Mouse (Mus musculus) intestine, postnatal 0 days (tissue): ENCODE data around the gene Trap1. TPM values are rescaled to one million over a fixed set of nuclear protein-coding genes. Genes with fewer than 3 reads are reported as not detected.
"Not testable (repeated sequence)": the region's sequence is repeated elsewhere in the genome, so short reads cannot be mapped to it uniquely, and the experiment has no call there.

Experiments
- ATAC-seq: fragments of 200-750 bp; cut with Nextera tagmentation; 2 replicates; pipeline ENCODE4 v1.8.0; 2017; ENCODE audit warnings: mild to moderate bottlenecking, moderate TSS enrichment, moderate library complexity
- H3K27ac ChIP-seq: fragments of 300-500 bp; sonication (generic); 2 replicates; pipeline ENCODE4 v1.5.1; 2014; ENCODE audit warnings: mild to moderate bottlenecking, low read depth, low read length, moderate library complexity
- H3K27me3 ChIP-seq: fragments of 300-500 bp; sonication (generic); replicated peaks from 2 replicates; pipeline ENCODE4 v1.6.1; 2014; ENCODE audit warnings: low read length, mixed read lengths; ENCODE audit not compliant: control insufficient read depth, insufficient read depth
- H3K36me3 ChIP-seq: fragments of 300-500 bp; sonication (generic); 2 replicates; pipeline ENCODE4 v1.6.1; 2014; ENCODE audit warnings: mild to moderate bottlenecking, moderate library complexity; ENCODE audit not compliant: control insufficient read depth, insufficient read depth
- H3K4me1 ChIP-seq: fragments of 300-500 bp; sonication (generic); replicated peaks from 2 replicates; pipeline ENCODE4 v1.6.1; 2014; ENCODE audit warnings: antibody characterized with exemption, low read length, mixed read lengths; ENCODE audit not compliant: control insufficient read depth, insufficient read depth
- H3K4me2 ChIP-seq: fragments of 300-500 bp; sonication (generic); replicated peaks from 2 replicates; pipeline ENCODE4 v1.6.1; 2014; ENCODE audit warnings: low read depth, mild to moderate bottlenecking, moderate library complexity
- H3K4me3 ChIP-seq: fragments of 300-500 bp; sonication (generic); 2 replicates; pipeline ENCODE4 v1.5.1; 2014; ENCODE audit warnings: low read depth, low read length
- H3K9ac ChIP-seq: fragments of 300-500 bp; sonication (generic); 2 replicates; pipeline ENCODE4 v1.6.1; 2014; ENCODE audit warnings: mild to moderate bottlenecking, low read depth, low read length
- H3K9me3 ChIP-seq: fragments of 300-500 bp; sonication (generic); 2 replicates; pipeline ENCODE4 v1.6.1; 2016; ENCODE audit warnings: mixed run types; ENCODE audit not compliant: control insufficient read depth
- CTCF ChIP-seq: sonication (generic); IDR thresholded peaks from 2 replicates; pipeline ENCODE4 v1.5.1; 2016; ENCODE audit warnings: low read depth, mild to moderate bottlenecking, control low read depth, antibody characterized with exemption, moderate library complexity
- WGBS: fragments of 180-500 bp; shearing (Covaris S2); extraction: QIAGEN DNeasy Blood & Tissue Kit; methylation state at CpG from one replicate; pipeline ENCODE4 v1.1.7; 2014; 5-methylcytosine and 5-hydroxymethylcytosine counted together
- polyA plus RNA-seq: library from polyadenylated mRNA; unstranded; fragments of >200 nt; fragmentation: Nextera tagmentation; extraction: Ambion mirVana; gene quantifications from 2 replicates; pipeline ENCODE4 v1.2.1, GENCODE M21; 2015

Trap1 gene
- polyA plus RNA-seq, 1 experiment from 2014 or later: 35.3 TPM

DNA sequence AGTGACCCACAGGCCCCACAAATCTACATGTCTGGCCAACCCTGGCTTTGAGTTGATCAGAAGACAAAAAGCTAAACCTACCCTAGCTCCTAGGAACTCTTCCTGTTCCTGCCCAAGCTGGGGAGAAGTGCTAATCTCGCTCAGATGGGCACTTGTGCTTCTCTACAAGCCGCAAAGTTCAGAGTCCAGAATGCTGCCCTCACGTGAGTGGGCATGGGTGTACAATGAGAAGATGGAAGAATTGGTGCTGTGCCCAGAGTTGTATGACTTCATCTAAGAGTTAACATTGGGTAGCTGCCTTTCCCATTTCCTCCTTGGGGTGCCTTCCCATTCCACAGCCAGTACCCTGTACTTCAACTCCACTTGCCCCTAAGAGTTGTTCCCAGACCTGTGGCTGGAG is 50.4 kb downstream of the Trap1 start:
- WGBS: 61% methylated on average over 3 of the region's 3 CpGs
- no peaks in the 10 kb centered on the region for H3K4me1 ChIP-seq
- ATAC-seq: no peak
- no peaks in the 10 kb centered on the region for H3K36me3 ChIP-seq
- TF ChIP-seq CTCF: no peak
- H3K4me2 ChIP-seq: no peak overlapping the region
- H3K9ac ChIP-seq: no peak overlapping the region
- H3K4me3 ChIP-seq: no peak overlapping the region
- H3K27me3 ChIP-seq: no peaks in the 10 kb centered on the region
- H3K9me3 ChIP-seq: no peaks in the 10 kb centered on the region
- no peak overlapping the region for H3K27ac ChIP-seq

DNA sequence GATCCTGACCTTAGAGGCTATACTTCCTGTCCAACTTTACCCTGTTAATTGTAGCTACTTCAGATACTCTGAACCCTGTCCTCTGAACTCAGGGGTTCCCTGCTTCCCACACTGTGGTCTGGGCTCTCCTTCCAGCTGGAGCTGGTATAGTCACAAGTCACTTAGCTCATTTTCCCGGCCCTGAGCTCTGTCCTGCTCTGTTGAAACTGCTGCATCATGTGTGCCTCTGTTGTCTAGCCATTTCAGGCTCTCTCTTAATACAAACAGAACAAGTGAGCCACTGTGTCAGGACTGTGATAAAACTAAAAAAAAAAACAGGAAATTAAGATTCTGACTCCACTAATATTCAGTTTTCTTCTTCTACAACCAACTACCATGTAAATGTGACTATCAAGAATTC is 51.0 kb downstream of the Trap1 start:
- H3K4me2 ChIP-seq: no peak overlapping the region
- H3K9ac ChIP-seq: no peak overlapping the region
- H3K4me3 ChIP-seq: no peak overlapping the region
- no peaks in the 10 kb centered on the region for H3K4me1 ChIP-seq
- ATAC-seq: peak; percentile 59; the same call in 1 of the 2 replicates
- no peaks in the 10 kb centered on the region for H3K36me3 ChIP-seq
- H3K27ac ChIP-seq: no peak overlapping the region
- TF ChIP-seq CTCF: no peak
- H3K27me3 ChIP-seq: no peaks in the 10 kb centered on the region
- H3K9me3 ChIP-seq: no peaks in the 10 kb centered on the region
- 21% methylated on average over 1 of the region's 1 CpGs for WGBS

DNA sequence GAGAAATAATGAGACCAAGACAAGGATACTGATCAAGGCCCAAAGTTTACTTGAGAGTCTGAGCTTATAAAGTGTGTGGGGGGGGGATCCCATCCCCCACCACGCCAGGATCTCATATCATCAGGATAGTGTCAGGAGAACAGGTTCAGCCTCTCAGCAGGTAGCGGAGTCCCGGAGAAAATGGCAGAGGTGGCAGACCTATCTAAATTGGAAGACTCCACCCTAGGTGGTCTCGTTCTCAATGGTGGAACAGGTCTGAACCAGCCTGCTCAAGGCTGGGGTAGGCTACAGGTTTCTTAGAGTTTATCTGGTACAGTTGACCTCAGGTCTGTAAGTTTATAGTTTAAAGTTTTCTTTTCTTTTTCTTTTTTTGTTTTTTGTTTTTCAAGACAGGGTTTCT is 54.9 kb downstream of the Trap1 start:
- Histone ChIP-seq H3K9me3 (no peaks in the 10 kb centered on the region), H3K9ac (no peak overlapping the region), H3K4me1 (no peaks in the 10 kb centered on the region), H3K27ac (no peak overlapping the region), H3K4me2 (no peak overlapping the region), H3K27me3 (no peaks in the 10 kb centered on the region), H3K4me3 (no peak overlapping the region), H3K36me3 (no peaks in the 10 kb centered on the region)
- no peak for ATAC-seq
- no peak for TF ChIP-seq CTCF
- WGBS: 76% methylated on average over 4 of the region's 4 CpGs

DNA sequence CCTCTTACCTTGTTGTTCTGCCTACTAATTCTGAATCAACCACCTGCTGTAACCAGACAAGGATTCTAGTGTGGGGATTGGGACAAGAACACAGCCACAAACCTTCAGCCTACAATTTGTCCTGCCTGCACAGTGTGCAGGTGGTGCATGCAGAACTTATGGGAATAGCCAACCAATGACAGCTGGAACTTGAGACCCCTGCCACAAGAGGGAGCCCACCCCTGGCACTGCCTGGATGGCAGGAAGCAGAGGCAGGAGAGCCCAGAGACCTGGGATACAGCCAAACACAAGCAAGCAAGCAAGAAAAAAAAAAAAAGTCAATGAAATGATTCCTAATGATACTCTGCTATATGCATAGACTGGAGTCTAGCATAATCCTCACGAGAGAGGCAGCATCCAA is 56.4 kb downstream of the Trap1 start:
- 87% methylated on average over 1 of the region's 1 CpGs for WGBS
- no peaks in the 10 kb centered on the region for H3K27me3 ChIP-seq
- no peak overlapping the region for H3K27ac ChIP-seq
- H3K9ac ChIP-seq: no peak overlapping the region
- H3K4me1 ChIP-seq: no peaks in the 10 kb centered on the region
- no peaks in the 10 kb centered on the region for H3K36me3 ChIP-seq
- no peaks in the 10 kb centered on the region for H3K9me3 ChIP-seq
- no peak overlapping the region for H3K4me2 ChIP-seq
- TF ChIP-seq CTCF: no peak
- no peak for ATAC-seq
- no peak overlapping the region for H3K4me3 ChIP-seq

DNA sequence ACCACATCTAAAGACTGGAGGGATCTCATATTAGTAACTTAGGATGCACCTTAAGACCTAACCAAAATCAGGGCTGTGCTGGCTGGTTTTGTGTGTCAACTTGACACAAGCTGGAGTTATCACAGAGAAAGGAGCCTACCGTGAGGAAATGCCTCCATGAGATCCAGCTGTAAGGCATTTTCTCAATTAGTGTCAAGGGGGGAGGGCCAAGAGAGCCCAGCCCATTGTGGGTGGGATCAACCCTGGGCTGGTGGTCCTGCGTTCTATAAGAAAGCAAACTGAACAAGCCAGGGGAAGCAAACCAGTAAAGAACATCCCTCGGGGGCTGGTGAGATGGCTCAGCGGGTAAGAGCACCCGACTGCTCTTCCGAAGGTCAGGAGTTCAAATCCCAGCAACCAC is 60.2 kb downstream of the Trap1 start:
- not testable (repeated sequence) for H3K36me3 ChIP-seq, H3K4me3 ChIP-seq, H3K4me2 ChIP-seq, H3K9me3 ChIP-seq, H3K4me1 ChIP-seq, H3K27me3 ChIP-seq, H3K27ac ChIP-seq, ATAC-seq, H3K9ac ChIP-seq
- 84% methylated on average over 6 of the region's 6 CpGs for WGBS

DNA sequence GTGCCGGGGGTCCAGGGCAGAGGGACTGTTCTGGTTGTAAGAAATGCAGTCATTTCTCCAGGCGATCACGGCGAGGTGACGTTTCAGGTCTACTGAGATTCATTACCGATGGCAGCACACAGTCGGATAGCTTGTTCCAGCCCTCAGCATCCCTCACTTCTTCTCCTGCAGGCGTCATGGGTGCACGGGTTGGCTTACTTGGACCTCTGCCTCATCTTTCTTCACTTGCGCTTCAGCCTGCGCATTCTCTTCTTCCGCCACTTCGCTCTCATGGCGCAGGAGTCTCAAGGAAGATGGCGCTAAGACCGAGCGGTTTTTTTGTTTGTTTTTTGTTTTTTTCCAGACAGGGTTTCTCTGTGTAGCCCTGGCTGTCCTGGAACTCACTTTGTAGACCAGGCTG is 60.8 kb downstream of the Trap1 start:
- not testable (repeated sequence) for H3K27ac ChIP-seq, H3K4me1 ChIP-seq, H3K9me3 ChIP-seq, ATAC-seq, H3K4me2 ChIP-seq, H3K4me3 ChIP-seq, H3K36me3 ChIP-seq, H3K27me3 ChIP-seq, H3K9ac ChIP-seq
- WGBS: 76% methylated on average over 17 of the region's 17 CpGs

DNA sequence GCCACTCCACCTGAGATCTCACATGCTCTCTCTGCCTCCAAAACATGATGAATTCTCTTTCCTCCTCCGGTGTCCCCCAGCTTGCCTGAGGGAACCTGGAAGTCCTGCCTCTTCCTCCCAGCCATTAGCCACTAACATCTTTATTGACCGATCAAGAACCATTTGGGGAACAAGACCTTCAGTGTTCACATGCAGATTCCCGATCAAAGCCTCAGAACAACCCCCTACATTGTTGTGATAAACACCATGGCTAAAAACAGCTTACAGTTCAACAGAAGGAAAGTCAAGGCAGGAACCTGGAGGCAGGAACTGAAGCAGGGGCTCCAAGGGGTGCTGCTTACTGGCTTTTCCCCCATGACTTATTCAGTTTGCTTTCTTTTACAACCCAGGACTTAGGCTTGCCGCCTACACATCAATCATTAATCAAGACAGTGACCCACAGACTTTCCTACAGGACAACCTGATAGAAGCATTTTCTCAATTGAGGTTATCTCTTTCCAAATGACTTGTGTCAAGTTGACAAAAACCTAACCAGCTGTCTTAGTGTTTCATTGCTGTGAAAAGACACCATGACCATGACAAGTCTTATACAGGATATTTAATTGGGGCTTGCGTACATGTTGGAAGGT is 63.5 kb downstream of the Trap1 start:
- peak overlapping the region; percentile 50 for H3K27ac ChIP-seq

More for the DNA sequence above, 63.5 kb downstream of the Trap1 start:
- no peak for ATAC-seq
- H3K9me3 ChIP-seq: no peaks in the 10 kb centered on the region
- no peaks in the 10 kb centered on the region for H3K36me3 ChIP-seq
- H3K9ac ChIP-seq: no peak overlapping the region
- H3K4me3 ChIP-seq: no peak overlapping the region
- WGBS: 78% methylated on average over 5 of the region's 5 CpGs
- no peak for TF ChIP-seq CTCF
- no peaks in the 10 kb centered on the region for H3K27me3 ChIP-seq
- no peak overlapping the region for H3K4me2 ChIP-seq
- H3K4me1 ChIP-seq: no peaks in the 10 kb centered on the region
